Mouse (Mus musculus): ENCODE data around the gene Qsox2.

Gene Qsox2

GRCm38 (mm10) chr2:26223961-26224360, 13.4 kb downstream of the Qsox2 start:
- no peak for DNase-seq

DNA sequence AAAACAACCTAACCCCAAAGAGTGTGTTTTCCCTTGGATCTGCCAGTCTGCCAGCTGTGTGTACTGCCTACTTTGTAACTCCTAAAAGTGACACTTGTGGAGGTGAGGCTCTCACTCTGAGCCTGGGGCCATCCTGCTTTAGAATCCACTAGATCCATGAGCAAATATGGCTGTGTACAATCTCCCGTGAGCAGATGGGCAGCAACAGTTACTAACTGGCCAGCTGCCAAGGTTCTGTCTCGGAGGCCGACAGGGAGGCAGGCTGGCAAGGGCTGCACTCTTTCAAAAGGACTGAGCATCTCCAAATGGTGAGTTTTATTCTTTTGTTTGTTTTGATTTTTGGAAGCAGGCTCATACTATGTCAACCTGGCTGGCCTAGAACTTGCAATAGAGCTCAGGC, 22.8 kb downstream of the Qsox2 start:
- no peak for DNase-seq

DNA sequence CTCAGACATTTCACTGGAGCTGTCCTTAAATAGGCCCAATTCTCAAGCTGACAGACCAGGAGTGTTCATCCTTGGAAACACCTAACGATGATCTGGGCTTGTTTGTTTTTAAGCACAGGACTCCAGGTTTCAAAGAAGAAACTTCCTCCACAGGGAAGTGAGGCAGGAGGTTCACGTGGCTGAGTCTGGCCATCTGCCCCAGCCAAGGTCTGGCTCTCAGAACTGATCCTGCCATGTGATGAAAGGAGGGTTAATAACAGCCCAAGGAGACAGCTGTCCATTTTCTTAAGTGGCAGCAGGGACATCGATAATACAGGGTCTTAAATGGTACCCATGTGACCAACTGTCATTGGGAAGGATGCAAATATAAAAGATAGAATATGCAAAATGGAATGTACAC, 27.8 kb downstream of the Qsox2 start:
- no peak for DNase-seq

- peak; percentile 77 to 88 for DNase-seq
These were observed 29.1 kb downstream of the Qsox2 start, which contains the start of gene Lhx3 for GRCm38 (mm10) chr2:26208126-26208789. TSS of gene Lhx3 (minus strand) at chr2:26208289.

DNA sequence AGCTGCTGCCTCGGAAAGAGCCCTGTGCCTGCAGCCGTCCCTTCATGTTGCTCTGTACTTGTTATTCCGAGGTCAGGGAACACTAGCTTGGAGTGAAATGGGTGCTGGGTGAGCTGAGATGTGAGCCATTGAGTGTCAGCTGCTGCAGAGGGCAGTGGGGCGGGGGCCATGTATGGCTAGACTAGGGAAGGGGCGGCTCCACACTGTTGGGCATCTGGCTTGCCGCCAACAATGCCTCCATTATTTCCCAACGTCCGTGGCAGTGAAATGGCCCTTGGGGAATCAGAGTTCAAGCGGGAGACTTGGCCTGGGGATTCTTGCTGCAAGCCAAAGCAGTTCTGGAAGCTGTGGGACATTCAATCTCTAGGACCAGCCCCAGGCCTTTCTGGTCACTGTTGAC, 29.8 kb downstream of the Qsox2 start:
- no peak for DNase-seq

DNA sequence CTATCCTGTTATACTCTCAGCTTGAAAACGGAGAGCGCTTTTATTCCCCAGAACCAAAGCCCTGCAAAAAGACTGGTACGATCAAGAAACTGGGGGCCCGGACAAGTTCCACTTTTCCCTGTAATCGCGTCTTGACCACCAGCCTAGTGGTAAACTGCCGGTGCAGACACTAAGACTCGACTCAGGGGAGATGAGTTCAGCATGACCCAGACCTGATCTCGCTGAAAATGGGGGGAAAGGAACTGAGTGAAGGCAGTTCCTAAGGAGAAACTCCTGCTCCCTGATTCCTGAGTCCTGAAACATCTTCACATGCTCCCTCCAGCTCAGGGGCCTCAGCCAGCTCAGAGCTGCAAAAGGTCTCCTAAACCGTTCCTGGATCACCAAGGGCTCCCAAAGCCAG, 31.6 kb downstream of the Qsox2 start:
- DNase-seq, result no peak

DNA sequence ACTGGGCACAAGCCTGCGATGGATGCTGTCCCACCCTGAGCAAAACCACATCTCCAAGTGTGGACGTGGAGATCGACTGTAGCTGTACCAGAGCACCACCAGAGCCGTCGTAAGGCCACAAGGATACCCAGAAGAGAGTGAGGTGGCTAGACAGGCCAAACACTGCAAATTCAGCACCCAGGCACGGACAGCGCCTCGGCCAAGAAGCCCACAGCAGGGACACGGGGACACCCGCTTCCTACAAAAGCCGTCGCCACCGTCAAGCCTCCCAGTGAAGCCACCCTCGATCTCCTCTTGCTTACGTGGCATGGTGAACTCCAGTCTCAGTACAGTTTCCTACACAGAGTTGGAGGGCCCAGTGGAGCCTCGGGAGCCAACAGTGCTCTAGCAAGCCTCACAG, 32.2 kb downstream of the Qsox2 start:
- no peak for DNase-seq

- no peak for DNase-seq
These were observed 34.4 kb downstream of the Qsox2 start for GRCm38 (mm10) chr2:26202849-26203475.

GRCm38 (mm10) chr2:26201926-26202848, 35.1 kb downstream of the Qsox2 start:
- DNase-seq, result no peak

DNA sequence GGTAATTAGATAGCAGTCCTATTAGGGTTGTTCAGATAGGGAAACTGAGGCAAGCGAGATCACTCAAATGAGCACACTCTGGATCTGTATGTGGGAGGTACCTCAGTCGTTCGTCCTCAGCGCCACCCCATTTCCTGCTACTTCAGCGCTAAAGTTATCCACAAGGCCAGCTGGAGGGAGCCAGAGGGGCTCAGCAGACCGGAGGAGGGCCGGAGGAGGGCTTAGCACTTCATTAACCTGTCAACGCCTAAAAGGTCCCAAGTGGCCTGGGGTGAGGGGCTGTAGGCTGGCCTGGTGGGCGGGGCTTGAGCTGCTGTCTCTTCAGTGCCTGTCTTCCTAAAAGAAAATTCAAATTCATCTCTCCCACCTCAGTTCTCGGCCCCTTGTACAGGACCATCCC, 38.8 kb downstream of the Qsox2 start:
- DNase-seq, result no peak

DNA sequence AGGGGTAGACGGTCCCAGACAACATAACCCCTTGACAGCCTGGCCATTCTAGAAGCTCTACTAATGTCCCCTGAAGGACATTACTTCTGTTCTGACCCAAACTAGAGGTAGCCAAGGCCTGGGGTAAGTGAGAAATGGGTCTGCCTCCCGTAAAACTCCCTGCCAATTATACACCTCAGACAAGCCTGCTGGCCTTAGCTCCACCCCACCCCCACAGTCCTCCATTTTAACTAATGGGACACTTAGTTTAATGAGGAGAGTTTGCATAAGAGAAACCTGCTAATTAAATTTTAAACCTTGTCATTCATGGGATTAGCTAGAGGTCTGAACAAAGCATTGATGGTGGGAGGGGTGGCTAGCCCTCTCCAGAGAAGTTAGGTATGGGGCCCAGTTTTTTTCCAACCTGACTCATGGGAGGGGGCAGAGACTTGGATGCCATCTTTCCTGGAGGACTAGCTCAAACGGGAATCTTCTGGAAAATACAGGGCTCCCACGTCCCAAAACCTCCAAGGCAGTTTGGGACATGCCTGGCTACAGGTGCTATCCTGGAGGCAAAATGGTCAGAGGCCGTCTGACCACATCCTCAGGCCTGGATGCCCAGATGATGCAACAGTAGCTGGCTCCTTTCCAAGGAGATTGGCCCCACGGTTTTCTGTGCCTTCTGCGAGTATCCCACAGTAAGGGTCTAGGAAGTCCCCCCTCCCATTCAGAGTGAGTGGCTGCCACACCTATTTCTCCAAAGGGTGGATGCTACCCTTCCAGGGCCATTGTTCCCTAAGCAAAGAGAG, 42.6 kb downstream of the Qsox2 start:
- DNase-seq, result no peak

DNA sequence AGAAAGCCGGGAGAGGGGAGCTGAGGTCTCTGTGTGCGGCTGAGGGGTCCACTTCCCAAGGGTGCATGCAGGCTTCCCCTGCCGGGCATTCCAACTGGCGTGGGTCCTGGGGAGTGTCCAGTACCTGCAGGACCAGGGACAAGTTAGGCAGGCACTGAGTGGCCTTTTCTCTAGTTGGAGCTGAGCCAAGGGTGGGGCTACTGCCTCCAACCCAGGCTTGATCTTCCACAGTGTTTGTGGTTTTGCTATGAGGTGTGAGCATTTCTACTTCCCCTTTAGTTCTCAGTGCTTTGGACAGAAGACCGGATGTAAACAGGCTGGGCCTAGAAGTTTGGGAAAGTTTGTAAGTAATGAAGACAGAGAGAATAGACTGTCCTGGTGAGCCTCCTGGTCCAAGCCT, 48.8 kb downstream of the Qsox2 start:
- peak in 1 of 2 experiments; percentile 19 for DNase-seq

GRCm38 (mm10) chr2:26184352-26184751, 53.0 kb downstream of the Qsox2 start:
- no peak for DNase-seq

GRCm38 (mm10) chr2:26182646-26183045, 54.7 kb downstream of the Qsox2 start:
- DNase-seq, result peak in 1 of 2 experiments; percentile 49

DNA sequence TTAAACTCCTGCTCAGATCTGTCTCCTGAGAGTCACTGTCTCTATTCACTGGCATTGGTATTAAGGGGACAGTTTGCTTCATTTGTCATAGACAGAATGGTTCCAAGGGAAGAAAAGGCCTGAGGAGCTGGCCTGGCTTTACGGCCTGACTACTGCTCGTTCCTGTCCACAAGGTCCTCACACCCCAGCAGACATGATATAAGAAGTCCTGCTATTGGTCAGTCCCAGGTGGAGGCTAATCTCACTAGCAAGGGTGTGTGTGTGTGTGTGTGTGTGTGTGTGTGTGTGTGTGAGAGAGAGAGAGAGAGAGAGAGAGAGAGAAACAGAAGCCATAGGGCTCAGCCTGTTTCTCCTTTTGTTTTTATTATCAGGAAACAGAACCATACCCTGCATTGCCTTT, 60.1 kb downstream of the Qsox2 start:
- DNase-seq, result no peak

DNA sequence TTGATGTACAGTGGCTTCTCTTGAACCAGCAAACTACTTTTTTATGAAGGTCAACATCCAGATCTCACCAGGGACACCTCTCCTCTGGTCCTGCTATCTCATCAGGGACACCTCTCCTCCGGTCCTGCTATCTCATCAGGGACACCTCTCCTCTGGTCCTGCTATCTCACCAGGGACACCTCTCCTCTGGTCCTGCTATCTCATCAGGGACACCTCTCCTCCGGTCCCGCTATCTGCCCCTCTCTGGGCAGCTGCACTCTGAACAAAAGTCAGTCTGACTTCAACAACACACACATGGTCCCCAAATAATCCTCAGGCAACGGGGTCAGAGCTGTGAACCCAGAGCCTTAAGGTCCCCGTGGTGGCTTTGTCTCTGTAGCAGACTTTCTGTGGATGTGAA, 60.6 kb downstream of the Qsox2 start:
- DNase-seq, result no peak

GRCm38 (mm10) chr2:26175191-26175590, 62.1 kb downstream of the Qsox2 start:
- DNase-seq, result no peak

- peak; percentile 7 to 9 for DNase-seq
These were observed 65.2 kb downstream of the Qsox2 start for GRCm38 (mm10) chr2:26172166-26172565.

DNA sequence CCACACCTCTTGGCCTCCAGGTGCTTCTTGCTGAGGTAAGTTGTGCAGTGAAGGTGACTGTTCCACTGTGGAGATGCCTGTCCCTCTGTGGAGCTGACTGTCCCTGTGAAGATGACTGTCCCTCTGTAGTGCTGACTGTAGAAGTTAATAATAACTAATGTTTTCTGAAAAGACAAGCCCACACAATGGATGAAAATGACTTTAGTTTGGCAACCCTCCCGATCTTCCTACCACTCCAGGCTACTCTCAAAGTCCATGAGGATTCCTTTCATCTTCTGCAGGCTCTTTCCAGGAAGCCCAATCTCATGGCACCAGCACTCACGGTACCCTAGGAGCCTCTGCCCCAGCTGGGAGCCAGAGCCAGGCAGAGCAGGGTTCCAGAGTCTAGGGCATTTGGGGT, 66.9 kb downstream of the Qsox2 start:
- no peak for DNase-seq

DNA sequence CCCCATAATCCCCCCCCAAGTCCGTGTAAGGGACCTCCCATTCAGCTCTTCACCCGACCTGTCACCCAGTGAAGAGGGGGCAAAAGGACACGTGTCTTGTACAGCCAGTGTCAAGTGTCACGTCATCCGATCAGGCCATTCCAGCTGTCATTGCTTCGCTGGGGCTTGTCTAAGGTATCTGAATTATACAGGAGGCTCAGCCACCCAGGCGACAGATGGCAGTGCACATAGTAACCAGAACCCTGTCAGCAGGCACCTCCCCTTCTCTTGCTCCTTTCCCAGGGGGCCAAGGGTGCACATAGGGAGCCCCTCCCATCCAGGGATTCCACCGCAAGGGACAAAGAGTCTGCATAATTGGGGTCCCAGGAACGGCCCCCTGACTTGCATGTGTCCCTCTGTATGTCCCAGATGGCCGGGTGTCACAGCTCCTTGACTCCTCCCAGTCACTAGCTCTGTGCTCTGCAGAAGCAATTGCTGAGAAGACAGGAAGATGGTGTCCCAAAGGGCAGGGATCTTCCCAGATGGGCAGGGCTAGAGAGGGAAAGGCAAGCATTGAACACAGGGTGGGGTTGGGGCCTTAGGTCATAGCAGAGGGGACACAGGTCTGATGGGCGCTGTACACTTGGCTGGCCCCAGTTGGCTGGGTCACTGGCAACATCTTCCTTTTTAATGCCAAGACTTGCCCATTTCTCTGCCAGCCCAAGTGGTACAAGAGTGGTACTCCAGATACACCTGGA, 68.3 kb downstream of the Qsox2 start:
- no peak for DNase-seq

DNA sequence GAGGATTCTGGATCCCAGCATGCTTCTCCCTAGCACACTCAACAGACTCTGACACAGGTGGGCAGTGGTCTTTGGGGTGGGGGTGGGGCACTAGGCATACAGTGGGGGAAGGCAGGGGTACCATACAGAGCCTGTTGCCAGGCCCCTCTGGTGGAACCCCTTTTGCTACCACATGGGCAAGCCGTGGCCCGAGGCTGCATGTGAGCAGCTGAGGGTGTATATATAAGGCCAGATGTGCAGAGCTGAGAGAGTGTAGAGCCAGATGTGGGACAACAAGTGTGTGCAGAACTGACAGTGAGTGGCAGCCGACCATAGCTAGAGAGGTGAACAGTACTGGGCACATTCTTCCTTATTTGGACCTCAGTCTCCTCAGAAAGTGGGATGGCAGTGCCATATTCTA, 70.4 kb downstream of the Qsox2 start:
- DNase-seq, result no peak
